ENCODE assay signal across 8 mouse cellular contexts in the genomic region with DNA sequence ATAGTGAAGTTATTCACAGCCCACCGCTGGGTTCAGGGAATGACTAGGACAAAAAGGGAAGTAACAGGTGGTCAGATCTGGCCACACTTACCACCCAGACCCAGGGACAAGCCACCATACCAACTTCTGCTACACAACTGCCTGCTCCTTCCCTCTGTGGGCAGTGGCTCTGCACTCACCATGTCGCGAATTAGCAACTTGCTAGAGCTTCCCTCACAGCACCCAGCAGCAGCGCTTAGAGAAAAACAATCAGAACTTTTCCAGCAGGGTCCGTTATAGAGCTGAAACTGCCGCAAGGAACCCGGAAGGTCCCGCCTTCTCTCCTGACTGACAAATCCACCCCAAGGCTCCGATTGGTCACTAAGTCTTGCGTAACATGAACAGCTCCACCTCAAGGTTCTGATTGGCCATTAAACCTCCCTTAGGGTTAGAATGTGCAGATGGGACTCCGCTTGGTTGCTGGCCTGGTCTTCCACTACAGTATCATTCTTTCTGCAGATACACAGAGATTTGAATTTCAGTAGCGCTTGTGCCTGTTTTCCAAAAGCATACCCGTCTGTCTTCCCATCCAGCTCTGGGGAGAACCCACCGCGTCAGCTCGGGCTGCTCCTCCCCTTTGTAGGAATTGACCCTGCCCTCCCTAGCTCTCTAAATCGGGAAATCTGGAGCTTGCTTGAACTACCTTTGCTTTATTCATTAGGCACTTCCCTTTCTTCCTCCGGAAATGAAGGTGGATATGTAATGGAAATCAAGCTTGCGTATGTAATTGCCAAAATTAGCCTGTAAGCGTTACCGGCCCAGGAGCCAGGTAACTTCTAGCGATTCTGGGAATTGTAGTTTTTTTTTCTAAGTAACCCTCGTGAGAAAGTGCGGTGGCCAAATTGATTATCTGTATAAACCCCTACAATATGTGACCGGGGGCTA. TPM values are rescaled to one million over a fixed set of nuclear protein-coding genes. Genes with fewer than 3 reads are reported as not detected.
A peak's percentile ranks its signal among the peaks of the same experiment; 100 is the strongest.
DNase-seq lines count a peak whose midpoint lies in the region; ATAC-seq lines count a peak whose summit lies in the region.

A gene (minus strand): TSS at position 332 of the 924 bp plus-strand sequence.

- no peaks in the 10 kb centered on the region for H3K36me3 ChIP-seq in hindbrain, embryonic 14.5 days (replicated peaks; ENCODE audit: control insufficient read depth, insufficient read depth)

- peak within 1 kb of the TSS; percentile 95 for H3K27ac ChIP-seq in hindbrain, embryonic 14.5 days

- H3K9me3 ChIP-seq in hindbrain, embryonic 14.5 days (ENCODE audit: control insufficient read depth, low read length), result no peaks in the 10 kb centered on the region

- H3K4me2 ChIP-seq in hindbrain, embryonic 14.5 days (replicated peaks), result peak within 1 kb of the TSS; percentile 56

- WGBS in hindbrain, embryonic 14.5 days, result under 1% methylated on average over 25 of the region's 25 CpGs

- H3K9ac ChIP-seq in hindbrain, embryonic 14.5 days, result peak within 1 kb of the TSS; percentile 70

- ATAC-seq in hindbrain, embryonic 14.5 days (ENCODE audit: low FRiP score), result peak; percentile 99

- peak; percentile 97 for DNase-seq in R1 (ENCODE audit: low read depth, low spot score)
- DNase-seq in cerebellum, postnatal 25 days, result peak; percentile 80 to 84
- peak; percentile 57 to 72 for DNase-seq in frontal cortex, postnatal 25 days (ENCODE audit: low spot score in 2 of 2)
- peak; percentile 91 for DNase-seq in hindbrain, embryonic 14.5 days (ENCODE audit: low spot score)
- peak; percentile 75 to 78 for DNase-seq in layer of hippocampus, postnatal 36 days
- DNase-seq in lung, postnatal 36 days, result peak; percentile 94
- peak; percentile 95 for DNase-seq in retina, postnatal 1 day
- peak; percentile 55 to 69 for DNase-seq in urinary bladder, adult 18-20 months (ENCODE audit: low spot score in 2 of 2)

- peak within 1 kb of the TSS; percentile 66 for H3K4me3 ChIP-seq in hindbrain, embryonic 14.5 days (replicated peaks; ENCODE audit: low read length)

- no peaks in the 10 kb centered on the region for H3K4me1 ChIP-seq in hindbrain, embryonic 14.5 days (replicated peaks; ENCODE audit: control insufficient read depth, insufficient read depth, low read length)

- H3K27me3 ChIP-seq in hindbrain, embryonic 14.5 days (ENCODE audit: control insufficient read depth, insufficient read depth, low read length), result no peaks in the 10 kb centered on the region

RNA-seq across cellular contexts. Expression of the gene that starts here (rescaled TPM):
- polyA plus RNA-seq in hindbrain, embryonic 14.5 days (2014; fragmentation: Nextera tagmentation; extraction: Ambion mirVana), result 8.7 and 9.6 TPM in 2 replicates
- 10 to 100 TPM; 12.0 to 12.4 TPM for total RNA-seq in layer of hippocampus, postnatal 36 days (2021)

Comparison
In these comparisons a context has a peak if more than half of its experiments do, and no peak if none do; other contexts are left out.
1. Peak in every context shown above with its lines: DNase-seq, ATAC-seq, H3K4me3 ChIP-seq and H3K27ac ChIP-seq.